Mouse (Mus musculus): ENCODE results near the gene Mlph. TPM values are rescaled to one million over a fixed set of nuclear protein-coding genes. Genes with fewer than 3 reads are reported as not detected.
A peak's percentile ranks its signal among the peaks of the same experiment; 100 is the strongest.

The Mlph gene
- total RNA-seq (2022), result 1 to 10 TPM in 2 of 4 experiments, under 1 TPM in 2; 0.75 to 1.5 (median 1.1) TPM

DNA sequence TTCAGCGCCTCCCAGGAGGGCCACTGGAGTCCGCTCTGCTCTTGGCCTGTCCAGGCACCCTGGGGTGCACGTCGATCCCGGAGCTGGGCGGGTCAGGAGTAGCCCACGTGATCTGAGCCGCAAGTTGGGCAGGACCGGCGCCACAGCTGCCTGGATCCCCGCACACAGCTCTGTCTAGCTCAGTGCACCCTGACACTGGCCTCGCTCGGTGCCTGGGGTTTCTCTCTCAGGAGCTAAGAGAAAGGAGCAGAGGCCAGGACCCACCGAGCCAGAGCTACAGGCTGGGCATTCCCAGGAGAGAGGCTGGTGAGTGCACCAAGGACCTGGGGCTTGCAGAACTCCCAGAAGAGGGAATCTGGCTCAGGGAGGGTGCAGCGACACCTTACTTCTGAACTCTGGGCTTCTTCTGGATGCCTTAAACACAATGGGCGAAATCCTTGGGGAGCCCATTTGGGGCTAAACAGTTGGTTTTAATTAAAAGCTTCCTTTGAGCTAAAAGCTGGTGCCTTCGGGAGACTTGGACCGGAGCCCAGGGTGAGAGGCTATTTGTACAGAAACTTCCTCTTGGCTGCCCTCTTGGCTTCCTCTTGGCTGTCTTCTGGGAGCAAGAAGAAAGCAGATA lies at the start of gene Mlph:
TSS of gene Mlph (plus strand) at position 138 of the 622 bp plus-strand sequence.
- DNase-seq (ENCODE audit: low spot score), result peak; percentile 30

DNA sequence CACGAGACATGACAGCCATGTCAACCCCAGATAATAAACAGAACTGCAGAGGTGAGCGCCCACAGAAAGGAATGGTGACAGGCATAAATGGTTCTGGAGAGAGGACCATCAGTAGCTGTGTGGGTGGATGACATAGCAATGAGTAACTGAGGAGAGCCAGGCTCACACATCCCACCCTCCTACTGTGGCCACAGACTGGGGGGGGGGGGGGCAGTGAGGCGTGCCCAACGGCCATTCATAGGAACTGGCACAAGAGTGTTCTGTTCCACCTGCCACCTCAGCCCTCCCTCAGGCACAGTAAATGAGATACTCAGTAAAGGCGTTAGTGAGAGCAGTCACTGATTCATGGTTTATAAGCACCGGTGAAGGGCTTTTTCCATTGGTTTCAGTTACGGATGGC lies 48.2 kb upstream of the Mlph start:
- no peak for DNase-seq (ENCODE audit: low spot score)

DNA sequence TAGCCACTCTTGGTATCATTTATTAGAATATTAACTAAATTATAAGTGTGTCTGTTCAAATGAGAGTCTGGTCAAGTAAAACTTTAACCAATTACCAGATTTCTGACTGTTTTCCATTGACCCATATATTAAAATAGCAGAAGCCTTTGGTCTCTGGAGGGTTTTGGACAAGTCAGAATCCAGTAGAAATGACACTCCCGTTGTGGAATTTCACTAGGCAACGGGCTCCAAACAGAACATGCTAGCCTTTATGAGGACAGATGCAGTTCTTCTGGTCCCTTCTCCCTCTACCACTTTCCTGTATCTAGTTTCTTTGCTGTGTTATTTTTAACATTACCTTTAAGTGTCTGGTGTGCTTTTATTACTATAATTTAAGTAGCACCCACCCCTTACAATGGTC lies 44.3 kb upstream of the Mlph start:
- peak; percentile 27 for DNase-seq (ENCODE audit: low spot score)

DNA sequence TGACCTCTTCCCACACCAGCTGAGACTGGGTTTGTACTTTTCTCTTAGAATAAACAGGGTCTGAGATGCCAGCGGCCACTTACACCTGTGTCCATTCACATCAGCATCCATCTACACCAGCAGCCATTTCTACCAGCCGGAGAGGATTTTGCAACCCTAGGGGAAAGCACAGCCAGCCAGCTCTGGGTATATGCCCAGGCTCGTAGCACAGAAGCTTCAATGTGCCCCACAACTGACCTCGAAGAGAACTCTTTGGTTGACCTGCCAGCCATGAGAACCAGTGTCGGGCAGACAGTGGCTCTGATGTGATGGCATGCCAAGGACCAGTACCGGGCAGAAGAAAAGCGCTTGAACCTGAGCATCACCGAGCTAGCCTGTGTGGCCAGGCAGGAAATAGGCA lies 39.5 kb upstream of the Mlph start:
- no peak for DNase-seq (ENCODE audit: low spot score)

DNA sequence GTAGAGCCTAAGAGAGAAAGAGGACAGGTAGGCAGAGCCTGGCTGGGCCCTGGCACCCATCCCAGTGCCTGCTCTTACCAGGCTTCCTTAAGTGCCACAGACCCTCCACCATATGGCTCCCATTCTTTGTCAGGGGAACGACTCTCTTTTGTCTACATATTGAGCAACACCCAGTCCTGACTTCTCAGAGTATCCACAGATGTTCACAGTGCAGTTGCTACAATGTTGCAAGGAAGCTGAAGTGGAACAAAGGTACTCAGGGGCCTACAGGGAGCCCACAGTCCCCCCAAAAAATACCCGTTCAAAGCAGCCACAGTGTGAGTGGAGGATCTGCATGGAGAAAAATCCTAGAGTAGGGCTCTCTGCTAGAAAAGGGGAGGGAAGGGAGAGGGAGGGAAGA lies 38.9 kb upstream of the Mlph start:
- no peak for DNase-seq (ENCODE audit: low spot score)

DNA sequence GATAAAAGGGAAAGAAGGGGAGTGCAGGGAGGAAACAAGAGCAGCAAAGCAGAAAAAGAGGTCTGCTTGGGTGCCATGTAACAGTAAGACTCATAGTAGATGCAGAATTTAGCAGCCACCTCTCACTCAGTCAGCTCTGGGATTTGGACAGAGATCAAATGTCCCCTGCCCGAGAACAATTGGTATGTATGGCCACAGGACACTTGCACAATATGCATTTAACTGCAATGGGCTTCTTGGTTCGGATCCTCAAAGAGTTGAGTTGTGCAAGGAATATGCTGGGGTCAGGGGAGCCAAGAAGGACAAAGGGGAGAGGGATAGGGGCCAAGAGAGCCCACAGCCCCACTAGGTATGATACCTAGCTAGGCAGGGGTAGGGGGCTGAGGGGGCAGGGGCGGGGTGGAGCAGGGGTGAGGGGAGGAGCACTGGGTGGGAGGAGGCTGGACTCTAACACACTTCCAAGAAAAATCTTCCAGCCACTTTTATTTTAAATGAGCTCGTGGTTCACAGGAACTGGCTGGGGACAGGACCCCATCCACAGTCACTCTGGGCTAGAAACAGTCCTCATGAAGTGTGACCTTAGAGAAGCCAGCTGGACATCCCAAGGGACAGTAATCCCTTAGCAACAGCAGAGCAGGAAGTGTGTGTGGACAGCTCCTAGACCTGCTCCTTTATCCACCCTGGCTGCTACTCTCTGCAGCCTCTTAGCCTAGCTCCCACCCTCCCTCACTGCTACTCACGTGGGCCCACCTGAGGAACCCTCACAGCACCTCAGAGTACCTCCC lies 38.2 kb upstream of the Mlph start:
- no peak for DNase-seq (ENCODE audit: low spot score)

DNA sequence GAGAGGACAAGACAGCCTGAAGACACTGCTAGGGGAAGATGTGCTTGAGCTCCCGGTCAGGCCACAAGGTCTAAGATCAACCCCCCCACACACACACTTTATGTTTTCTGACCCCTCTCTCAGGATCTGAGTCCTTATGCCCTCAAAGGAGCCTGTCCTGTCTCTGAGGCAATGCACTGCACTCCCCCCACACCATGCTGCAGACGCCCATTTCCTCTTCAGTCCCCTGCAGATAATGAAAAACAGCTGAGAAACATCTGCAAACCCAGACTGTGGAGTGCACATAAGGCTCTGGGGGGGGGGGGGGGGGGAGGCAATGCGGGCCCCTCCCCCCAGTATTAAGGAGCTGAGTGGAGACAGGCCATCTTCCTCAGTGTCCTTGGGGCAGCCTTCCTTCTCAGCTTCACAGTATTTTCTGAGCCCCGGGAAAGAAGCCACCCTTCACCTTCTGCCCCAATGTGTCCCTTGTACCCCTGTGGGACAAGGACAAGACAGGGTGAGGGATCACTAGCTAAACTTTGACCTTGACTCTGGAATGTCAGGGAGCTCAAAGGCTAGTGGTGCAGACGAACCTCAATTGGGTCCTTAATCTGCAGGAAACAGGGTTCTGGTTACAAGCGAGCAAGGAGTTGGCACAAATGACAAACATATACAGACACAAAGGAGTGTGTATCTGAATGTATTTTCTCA lies 29.0 kb upstream of the Mlph start:
- DNase-seq (ENCODE audit: low spot score), result no peak

DNA sequence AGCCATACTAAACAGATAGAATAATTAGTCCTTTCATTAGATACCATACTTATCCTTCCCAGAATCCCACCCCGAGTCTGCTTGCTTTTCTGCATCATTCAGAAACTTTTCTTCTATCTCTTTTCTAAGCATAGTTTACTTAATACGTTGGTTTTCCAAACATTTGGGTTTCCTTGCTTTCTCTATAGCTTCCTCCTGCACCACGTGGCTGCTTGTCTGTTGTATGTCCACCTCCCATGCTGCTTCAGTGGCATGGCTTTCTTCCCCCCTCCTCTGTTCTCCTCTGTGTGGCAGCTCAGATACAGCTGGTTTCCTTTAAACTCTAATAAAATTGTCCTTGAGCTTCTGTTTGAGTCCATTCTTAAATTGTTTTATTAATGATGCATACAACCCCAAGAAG lies 20.4 kb upstream of the Mlph start:
- DNase-seq (ENCODE audit: low spot score), result no peak

DNA sequence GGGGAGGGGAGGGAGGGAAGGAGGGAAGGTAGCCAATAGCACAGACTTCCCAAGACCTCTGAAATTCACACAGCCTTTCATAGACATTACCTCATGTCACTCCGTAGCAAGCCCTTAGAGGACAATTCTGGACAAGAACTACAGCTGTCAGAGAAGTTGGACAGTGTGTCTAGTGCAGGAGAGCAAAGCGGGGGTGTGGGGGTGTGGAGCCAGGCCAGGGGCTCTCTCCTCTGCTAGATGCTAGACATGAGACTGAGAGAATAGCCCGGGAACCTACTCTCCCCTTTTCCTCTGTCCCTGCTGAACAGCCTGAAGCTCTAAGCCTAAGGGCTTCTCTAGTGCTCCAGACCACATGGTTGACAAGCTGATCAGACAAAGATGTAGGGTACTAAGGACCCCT lies 19.9 kb upstream of the Mlph start:
- DNase-seq (ENCODE audit: low spot score), result no peak

DNA sequence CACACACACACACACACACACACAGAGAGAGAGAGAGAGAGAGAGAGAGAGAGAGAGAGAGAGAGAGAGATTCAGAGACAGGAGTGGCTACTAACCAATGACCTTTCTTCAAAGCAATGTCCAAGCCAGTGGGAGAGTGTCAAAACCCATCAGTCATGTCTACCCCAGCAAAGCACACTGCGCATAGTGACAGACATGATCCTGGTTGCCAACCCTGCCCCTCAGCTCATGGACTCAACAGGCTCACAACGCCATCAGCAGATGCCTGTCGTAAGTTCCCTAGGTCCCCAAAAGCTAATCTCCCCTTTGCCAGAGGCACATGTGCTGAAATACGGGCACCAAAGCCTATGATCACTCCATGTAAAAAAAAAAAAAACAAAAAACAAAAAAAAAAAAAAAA lies 18.6 kb upstream of the Mlph start:
- DNase-seq (ENCODE audit: low spot score), result no peak

DNA sequence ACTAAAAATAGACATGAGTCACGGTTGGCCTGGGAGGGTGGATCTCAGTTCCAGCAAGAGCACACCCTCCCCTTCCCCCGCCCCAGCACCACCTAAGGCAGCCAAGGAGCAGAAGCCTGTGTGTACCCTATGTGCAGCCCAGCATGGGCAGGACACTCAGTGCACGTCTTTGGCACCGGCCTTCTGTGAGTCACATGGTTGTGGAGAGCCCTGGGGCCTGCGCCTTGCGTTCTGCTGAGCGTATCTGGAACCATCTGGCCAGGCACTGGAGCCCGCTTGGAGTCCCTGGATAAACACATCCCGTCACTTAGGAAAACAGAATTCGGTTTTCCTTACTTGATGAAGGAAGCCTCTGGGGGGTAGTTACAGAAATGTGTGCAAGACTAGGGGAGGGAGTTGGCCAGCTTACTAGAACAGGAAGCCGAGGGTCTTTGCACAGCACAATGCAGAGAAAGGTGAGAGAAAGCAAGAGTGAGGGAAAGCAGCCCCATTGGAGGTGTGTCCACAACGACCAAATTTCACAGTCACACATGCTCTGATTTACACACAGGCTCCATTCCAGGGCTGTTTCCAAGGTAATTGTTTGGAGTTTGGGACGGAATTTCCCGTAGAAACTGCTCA lies 18.0 kb upstream of the Mlph start:
- peak; percentile 77 for DNase-seq (ENCODE audit: low spot score)

DNA sequence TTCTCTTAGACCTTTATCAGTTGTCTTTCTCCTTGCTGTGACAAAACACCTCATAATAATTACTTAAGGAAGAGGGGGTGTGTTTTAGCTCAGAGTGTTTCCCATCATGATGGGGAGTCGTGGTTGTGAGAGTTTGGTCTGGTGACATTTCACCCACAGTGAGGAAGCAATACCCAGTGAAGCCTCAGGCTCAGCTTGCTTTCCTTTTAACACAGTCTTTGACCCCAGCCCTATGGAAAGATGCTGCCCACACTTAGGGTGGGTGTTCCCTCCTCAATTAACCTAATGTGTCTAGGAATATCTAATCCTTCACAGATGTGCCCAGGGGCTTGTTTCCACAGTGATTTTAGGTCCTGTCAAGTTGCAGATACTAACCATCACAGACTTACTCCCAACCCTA lies 16.9 kb upstream of the Mlph start:
- DNase-seq (ENCODE audit: low spot score), result no peak

DNA sequence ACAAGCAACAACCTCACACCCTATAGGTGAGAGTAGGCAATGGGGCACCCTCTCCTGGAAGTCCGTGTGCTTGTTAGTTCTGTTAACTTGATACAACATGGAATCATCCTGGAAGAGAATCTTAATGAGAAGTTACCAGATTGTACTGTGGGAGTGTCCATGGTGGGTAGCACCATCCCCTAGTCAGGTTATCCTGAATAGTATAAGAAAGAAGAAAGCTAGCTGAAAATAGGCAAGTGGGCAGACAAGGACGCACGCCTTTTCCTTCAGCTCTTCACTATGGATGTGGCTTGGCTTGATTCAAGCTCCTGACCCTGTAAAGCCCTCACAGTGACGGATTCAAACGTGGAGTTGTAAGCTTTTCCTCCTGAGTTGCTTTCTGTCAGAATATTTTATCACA lies 15.1 kb upstream of the Mlph start:
- DNase-seq (ENCODE audit: low spot score), result no peak

DNA sequence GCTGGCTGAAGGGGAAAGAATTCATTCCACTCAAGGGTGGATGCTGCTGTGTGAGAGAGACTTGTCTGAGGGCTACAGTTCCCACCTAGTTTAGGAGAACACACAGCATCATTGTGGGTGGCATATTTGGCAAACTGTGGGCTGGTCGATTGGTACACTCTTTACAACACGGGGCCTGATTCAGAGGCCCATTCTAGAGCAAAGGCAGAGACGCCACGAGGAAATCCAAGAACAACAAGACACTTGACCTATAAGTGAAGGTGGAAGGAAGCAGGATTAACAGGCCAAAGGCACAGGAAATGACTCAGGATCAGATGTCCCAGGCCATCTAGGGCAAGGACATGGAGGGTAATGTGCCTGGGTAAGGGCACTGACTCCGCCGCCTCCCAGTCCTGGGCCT lies 14.5 kb upstream of the Mlph start:
- DNase-seq (ENCODE audit: low spot score), result peak; percentile 41

DNA sequence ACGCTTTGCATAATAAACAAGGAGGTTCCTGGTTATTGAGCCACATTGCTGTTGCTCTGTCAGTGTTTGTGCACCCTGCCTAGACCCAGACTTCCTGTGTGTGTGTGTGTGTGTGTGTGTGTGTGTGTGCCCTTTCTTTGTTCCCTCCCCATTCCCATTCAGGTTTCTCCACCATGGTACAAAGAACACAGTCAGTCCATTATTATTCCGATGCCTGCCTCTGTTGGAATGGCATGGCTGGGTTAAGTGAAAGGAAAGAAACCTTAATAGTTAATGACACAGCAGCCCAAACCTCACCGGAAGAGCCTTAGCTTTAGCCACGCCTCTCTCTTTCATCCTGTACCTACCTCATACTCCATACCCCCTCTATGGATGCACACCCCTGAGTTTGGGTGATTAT lies 13.6 kb upstream of the Mlph start:
- DNase-seq (ENCODE audit: low spot score), result no peak

DNA sequence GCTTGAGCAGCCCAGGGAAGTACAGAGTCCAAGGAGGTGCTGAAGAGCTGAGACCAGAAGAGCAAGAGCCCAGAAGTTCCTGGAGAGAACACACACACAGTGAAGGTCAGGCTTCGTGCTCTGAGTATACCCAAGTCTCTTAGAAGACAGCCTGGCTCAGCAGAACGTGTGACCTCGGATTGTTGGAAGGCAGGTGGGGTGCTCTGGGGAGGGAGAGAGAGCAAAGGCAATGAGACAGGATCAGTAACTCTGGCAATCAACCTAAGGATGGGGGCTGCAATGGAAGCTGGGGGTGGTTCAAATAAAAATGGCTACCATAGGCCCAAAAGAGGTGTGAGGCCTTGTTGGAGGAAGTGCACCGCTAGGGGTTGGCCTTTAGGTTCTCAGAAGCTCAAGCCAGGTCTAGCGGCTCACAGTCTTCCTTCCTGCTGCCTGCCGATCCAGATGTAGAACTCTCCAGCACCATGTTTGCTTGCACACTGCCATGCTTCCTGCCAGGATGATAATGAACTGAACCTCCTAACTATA lies 13.1 kb upstream of the Mlph start:
- no peak for DNase-seq (ENCODE audit: low spot score)

DNA sequence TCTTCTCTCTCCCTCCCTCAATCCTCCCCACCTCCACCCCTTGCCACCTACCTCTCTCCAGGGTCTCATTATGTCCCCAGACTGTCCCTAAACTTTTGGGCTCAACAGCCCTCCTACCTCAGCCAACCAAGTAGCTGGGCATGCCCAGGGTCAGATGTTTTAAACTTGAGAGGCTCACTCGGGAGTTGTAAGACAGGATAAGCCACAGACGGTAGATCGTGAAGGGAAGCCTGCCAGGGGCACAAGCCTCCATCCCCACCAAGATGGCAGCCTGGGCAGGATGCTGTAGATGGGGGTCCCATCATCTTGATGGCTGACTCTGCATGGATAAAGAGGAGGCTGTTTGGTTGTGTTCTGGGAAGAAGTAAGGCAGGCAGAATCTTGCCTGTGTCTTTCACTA lies 12.1 kb upstream of the Mlph start:
- no peak for DNase-seq (ENCODE audit: low spot score)

DNA sequence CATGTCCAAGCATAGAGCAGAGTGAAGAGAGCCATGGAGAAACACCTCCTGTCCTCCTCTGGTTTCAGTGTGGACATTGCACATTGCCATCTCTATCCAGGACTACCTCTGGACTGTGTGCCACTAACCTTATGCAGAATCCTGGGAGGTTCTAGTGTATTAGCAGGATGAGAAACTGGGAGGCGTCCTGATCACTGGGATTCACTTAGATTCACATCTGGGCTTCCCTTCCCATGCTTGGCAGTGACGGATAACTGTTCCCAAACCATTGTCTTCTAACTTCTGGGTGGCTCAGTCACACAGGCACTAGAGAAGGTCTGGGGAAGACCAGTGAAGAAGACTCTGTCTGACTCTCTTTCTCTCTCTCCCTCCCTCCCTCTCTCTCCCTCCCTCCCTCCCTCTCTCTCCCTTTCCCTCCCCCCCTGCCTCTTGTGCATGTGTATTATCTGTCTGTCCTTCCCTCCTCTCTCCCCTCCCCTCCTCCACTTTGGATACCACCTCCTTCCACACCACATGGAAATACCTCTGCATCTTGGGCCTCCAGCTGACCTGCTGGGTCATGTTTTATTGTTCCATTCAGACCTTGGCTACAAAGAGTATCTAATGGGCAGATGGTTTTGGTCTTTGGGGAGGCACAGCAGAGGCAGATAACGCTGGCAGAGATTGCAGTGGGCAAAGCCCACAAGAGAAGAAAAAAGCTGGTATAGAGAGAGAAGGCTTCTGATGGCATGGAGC lies 11.5 kb upstream of the Mlph start:
- DNase-seq (ENCODE audit: low spot score), result no peak

DNA sequence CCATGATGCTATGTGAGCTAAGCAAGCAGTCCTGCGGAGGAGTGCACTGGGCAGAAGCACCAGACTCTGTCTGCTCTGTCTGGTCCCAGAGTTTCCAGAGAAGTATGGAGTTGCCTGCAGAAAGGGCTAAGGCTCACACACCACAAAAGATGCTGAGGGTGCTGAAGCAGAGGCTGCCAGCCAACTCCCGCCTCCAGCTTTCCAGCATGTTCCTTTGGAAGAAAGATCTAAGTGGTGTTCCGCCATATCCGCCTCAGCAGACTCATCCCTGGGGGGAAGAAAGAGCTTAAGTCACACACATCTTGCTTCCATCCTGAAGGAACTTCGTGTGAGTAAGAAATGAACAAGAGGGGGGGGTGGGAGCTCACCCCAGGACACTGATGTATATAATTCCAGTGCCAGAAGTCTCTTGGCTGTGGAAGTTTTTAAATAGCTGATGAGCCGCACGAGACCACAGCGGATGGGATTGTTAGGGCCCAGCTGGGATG lies 10.9 kb upstream of the Mlph start:
- DNase-seq (ENCODE audit: low spot score), result peak; percentile 65

DNA sequence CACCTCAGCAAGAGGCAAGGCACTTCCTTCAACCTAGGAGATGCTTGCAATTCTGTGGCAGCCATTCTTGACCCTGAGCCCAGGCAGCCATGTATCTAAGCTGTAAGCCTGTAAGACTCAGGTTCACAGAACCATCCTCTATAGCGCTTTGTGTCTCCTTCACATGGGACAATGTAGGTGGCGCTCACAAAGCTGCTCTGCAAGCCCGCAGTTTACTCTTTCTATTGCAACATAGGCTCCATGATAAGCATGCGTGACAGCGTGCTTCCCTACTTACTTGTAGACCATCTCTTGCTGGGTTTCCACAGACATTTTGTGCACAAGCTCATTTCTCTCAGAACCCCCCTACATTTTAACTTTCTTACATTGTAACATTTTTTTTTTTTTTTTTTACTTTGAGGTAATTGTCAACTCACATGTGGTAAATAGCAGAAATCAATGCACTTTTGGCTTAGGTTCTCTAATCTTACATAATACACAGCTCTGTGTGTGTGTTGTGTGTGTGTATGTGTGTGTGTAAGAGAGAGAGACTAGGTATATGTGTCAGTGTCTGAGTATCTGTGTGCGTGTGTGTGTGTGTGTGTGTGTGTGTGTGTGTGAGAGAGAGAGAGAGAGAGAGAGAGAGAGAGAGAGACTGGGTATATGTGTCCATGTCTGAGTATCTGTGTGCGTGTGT lies 10.0 kb upstream of the Mlph start:
- DNase-seq (ENCODE audit: low spot score), result no peak

DNA sequence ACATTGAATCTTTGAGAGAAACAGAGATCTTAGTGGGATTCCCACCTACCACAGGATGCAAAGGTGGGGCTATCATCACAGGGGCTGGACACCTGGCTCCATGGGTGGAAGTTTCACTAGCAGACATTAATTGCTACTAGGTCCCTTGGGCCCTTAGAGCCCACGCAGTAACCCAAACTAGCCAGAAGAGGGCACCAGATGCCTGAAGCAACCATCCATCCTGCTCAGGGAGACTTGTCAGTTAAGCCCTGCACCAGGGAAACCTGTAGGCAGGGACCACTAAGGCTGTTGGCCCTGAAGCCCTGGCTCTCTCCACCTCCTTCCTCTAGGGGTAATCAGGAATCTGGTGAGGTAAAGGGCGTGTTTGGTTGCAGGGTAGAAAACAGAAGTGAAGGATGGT lies 8.5 kb upstream of the Mlph start:
- peak; percentile 48 for DNase-seq (ENCODE audit: low spot score)

Measured in heart, adult 8-10 months (tissue).